Mouse (Mus musculus) Patski (cell line): ENCODE data around the gene Pak1. TPM values are rescaled to one million over a fixed set of nuclear protein-coding genes. Genes with fewer than 3 reads are reported as not detected.

ENCODE experiments used
- ATAC-seq: fragments of 100-300 bp; one replicate; pipeline ENCODE4 v1.8.0; 2021
- CTCF ChIA-PET: fragments of 350-600 bp; sonication (Branson Sonifier 250); formaldehyde crosslinking; loops from one replicate; lab custom pipeline; 2022; ENCODE audit warnings: inconsistent platforms; lab: Charles Lee
- POLR2A ChIA-PET: fragments of 350-600 bp; sonication (Branson Sonifier 250); formaldehyde crosslinking; loops from one replicate; lab custom pipeline; 2022; ENCODE audit warnings: antibody characterized with exemption, inconsistent platforms; lab: Charles Lee
- DNase-seq: peaks from one replicate; pipeline ENCODE4 v3.0.0-alpha.2; 2011; ENCODE audit warnings: low read depth, low spot score
- H3K27me3 ChIP-seq: fragments of 371-371 bp; one replicate; pipeline ENCODE4 v1.5.1; 2021
- CTCF ChIP-seq: fragments of 100-300 bp; IDR thresholded peaks from one replicate; pipeline ENCODE4 v1.5.1; 2021
- in situ Hi-C: fragments of 300-500 bp; cut with MboI; formaldehyde crosslinking; loops from 3 replicates; pipeline ENCODE4 v1.11.1; 2018; ENCODE audit warnings: low pct_unique_long_range_greater_than_20kb, mixed read lengths
- polyA plus RNA-seq: library from polyadenylated mRNA; unstranded; gene quantifications from one replicate; pipeline ENCODE4 v1.2.3, GENCODE M21; 2021

The Pak1 gene
- polyA plus RNA-seq, 1 experiment from 2014 or later = 14.1 TPM

GRCm38 (mm10) chr7:97805067-97805365, 16.7 kb downstream of the Pak1 start:
- CTCF ChIA-PET = no interaction called here

GRCm38 (mm10) chr7:97809307-97809706, 21.0 kb downstream of the Pak1 start:
- DNase-seq (no peak), ATAC-seq (no peak)
- in situ Hi-C loops = no loop called here
- H3K27me3 ChIP-seq = no peaks in the 10 kb centered on the region
- CTCF ChIA-PET = interaction anchor here (1.6 kb wide), 1 partner anchor 11 kb away, joined by 4 read pairs; no protein-coding TSS in a partner anchor
- POLR2A ChIA-PET = interaction anchor here (0.6 kb wide), 1 partner anchor 326 kb away, joined by 3 read pairs; no protein-coding TSS in a partner anchor
- no peak for TF ChIP-seq CTCF

More at GRCm38 (mm10) chr7:97805067-97805365, 16.7 kb downstream of the Pak1 start:
- no peaks in the 10 kb centered on the region for H3K27me3 ChIP-seq
- ATAC-seq (no peak), DNase-seq (no peak)
- in situ Hi-C loops = no loop called here
- POLR2A ChIA-PET = no interaction called here
- no peak for TF ChIP-seq CTCF

GRCm38 (mm10) chr7:97821875-97822274, 33.5 kb downstream of the Pak1 start:
- ATAC-seq (no peak), DNase-seq (no peak)
- no peak for TF ChIP-seq CTCF
- ChIA-PET CTCF (no interaction called here), POLR2A (no interaction called here)
- in situ Hi-C loops = no loop called here
- no peaks in the 10 kb centered on the region for H3K27me3 ChIP-seq

GRCm38 (mm10) chr7:97829091-97829490, 40.8 kb downstream of the Pak1 start:
- ChIA-PET CTCF (no interaction called here), POLR2A (interaction anchor here (0.9 kb wide), 1 partner anchor 10 kb away, joined by 3 read pairs; no protein-coding TSS in a partner anchor)
- ATAC-seq = no peak
- TF ChIP-seq CTCF = no peak
- H3K27me3 ChIP-seq = no peaks in the 10 kb centered on the region
- DNase-seq = no peak
- in situ Hi-C loops = no loop called here

- DNase-seq (no peak), ATAC-seq (no peak)
- ChIA-PET POLR2A (interaction anchor here (0.5 kb wide), 1 partner anchor 78 kb away, joined by 3 read pairs; no protein-coding TSS in a partner anchor), CTCF (no interaction called here)
- TF ChIP-seq CTCF = no peak
- in situ Hi-C loops = no loop called here
- H3K27me3 ChIP-seq = no peaks in the 10 kb centered on the region
Observed at GRCm38 (mm10) chr7:97830739-97831138, 42.4 kb downstream of the Pak1 start.

- TF ChIP-seq CTCF = no peak
- no peak for DNase-seq
- ChIA-PET CTCF (no interaction called here), POLR2A (interaction anchor here (0.9 kb wide), 1 partner anchor 10 kb away, joined by 3 read pairs; no protein-coding TSS in a partner anchor)
- no peaks in the 10 kb centered on the region for H3K27me3 ChIP-seq
- ATAC-seq = no peak
- in situ Hi-C loops = no loop called here
Observed at GRCm38 (mm10) chr7:97832987-97833386, 44.6 kb downstream of the Pak1 start.

GRCm38 (mm10) chr7:97838574-97838973, 50.2 kb downstream of the Pak1 start:
- ATAC-seq (no peak), DNase-seq (no peak)
- no peak for TF ChIP-seq CTCF
- CTCF ChIA-PET = no interaction called here
- in situ Hi-C loops = no loop called here
- H3K27me3 ChIP-seq = no peaks in the 10 kb centered on the region
- POLR2A ChIA-PET = interaction anchor here (0.9 kb wide), 1 partner anchor 10 kb away, joined by 3 read pairs; no protein-coding TSS in a partner anchor

GRCm38 (mm10) chr7:97841311-97841710, 53.0 kb downstream of the Pak1 start:
- CTCF ChIA-PET = interaction anchor here (1.2 kb wide), 1 partner anchor 10 kb away, joined by 3 read pairs; no protein-coding TSS in a partner anchor
- POLR2A ChIA-PET = interaction anchor here (1.7 kb wide), 1 partner anchor 27 kb away, joined by 3 read pairs; no protein-coding TSS in a partner anchor

GRCm38 (mm10) chr7:97842332-97842731, 54.0 kb downstream of the Pak1 start:
- no peak for DNase-seq
- POLR2A ChIA-PET = no interaction called here
- in situ Hi-C loops = loop anchor here (10.0 kb wide), 1 partner anchor 132 kb away; no protein-coding TSS in a partner anchor
- TF ChIP-seq CTCF = no peak
- no peaks in the 10 kb centered on the region for H3K27me3 ChIP-seq
- CTCF ChIA-PET = interaction anchor here (1.2 kb wide), 1 partner anchor 9 kb away, joined by 3 read pairs; no protein-coding TSS in a partner anchor
- no peak for ATAC-seq

More at GRCm38 (mm10) chr7:97841311-97841710, 53.0 kb downstream of the Pak1 start:
- no peaks in the 10 kb centered on the region for H3K27me3 ChIP-seq
- TF ChIP-seq CTCF = no peak
- ATAC-seq = no peak
- in situ Hi-C loops = loop anchor here (10.0 kb wide), 1 partner anchor 133 kb away; no protein-coding TSS in a partner anchor
- DNase-seq = peak; percentile 6

- H3K27me3 ChIP-seq = no peaks in the 10 kb centered on the region
- no peak for TF ChIP-seq CTCF
- DNase-seq (no peak), ATAC-seq (no peak)
- ChIA-PET POLR2A (no interaction called here), CTCF (no interaction called here)
- in situ Hi-C loops = loop anchor here (10.0 kb wide), 1 partner anchor 132 kb away; no protein-coding TSS in a partner anchor
Observed at GRCm38 (mm10) chr7:97842806-97843570, 54.6 kb downstream of the Pak1 start.

- in situ Hi-C loops = loop anchor here (10.0 kb wide), 1 partner anchor 130 kb away; no protein-coding TSS in a partner anchor
Observed at GRCm38 (mm10) chr7:97844419-97844818, 56.1 kb downstream of the Pak1 start.

More at GRCm38 (mm10) chr7:97844419-97844818, 56.1 kb downstream of the Pak1 start:
- no peak for TF ChIP-seq CTCF
- ChIA-PET CTCF (no interaction called here), POLR2A (interaction anchor here (0.8 kb wide), 1 partner anchor 125 kb away, joined by 3 read pairs; no protein-coding TSS in a partner anchor)
- DNase-seq (no peak), ATAC-seq (no peak)
- no peaks in the 10 kb centered on the region for H3K27me3 ChIP-seq
